Mouse (Mus musculus): ENCODE data around the gene Elfn1.

Elfn1 gene

GRCm38 (mm10) chr5:139907714-139908242, at the start of gene Elfn1:
Gene Elfn1, plus strand, starts transcription at chr5:139907943.
- in situ Hi-C loops (cut with MboI; ENCODE audit: low pct_unique_long_range_greater_than_20kb in 1 of 2, low sequenced_read_pairs in 2 of 2, unreplicated experiment in 1 of 2): loop anchor here in 1 of 2 experiments (5.0 kb wide), 1 partner anchor 360 kb away; no protein-coding TSS in a partner anchor

GRCm38 (mm10) chr5:139860328-139861104, 47.2 kb upstream of the Elfn1 start:
- in situ Hi-C loops (cut with MboI; ENCODE audit: low pct_unique_long_range_greater_than_20kb in 1 of 2, low sequenced_read_pairs in 2 of 2, unreplicated experiment in 1 of 2): no loop called here

- in situ Hi-C loops (cut with MboI; ENCODE audit: low pct_unique_long_range_greater_than_20kb in 1 of 2, low sequenced_read_pairs in 2 of 2, unreplicated experiment in 1 of 2): no loop called here
Measured at GRCm38 (mm10) chr5:139862759-139863158, 45.0 kb upstream of the Elfn1 start.

GRCm38 (mm10) chr5:139870886-139871285, 36.9 kb upstream of the Elfn1 start:
- in situ Hi-C loops (cut with MboI; ENCODE audit: low pct_unique_long_range_greater_than_20kb in 1 of 2, low sequenced_read_pairs in 2 of 2, unreplicated experiment in 1 of 2): no loop called here

DNA sequence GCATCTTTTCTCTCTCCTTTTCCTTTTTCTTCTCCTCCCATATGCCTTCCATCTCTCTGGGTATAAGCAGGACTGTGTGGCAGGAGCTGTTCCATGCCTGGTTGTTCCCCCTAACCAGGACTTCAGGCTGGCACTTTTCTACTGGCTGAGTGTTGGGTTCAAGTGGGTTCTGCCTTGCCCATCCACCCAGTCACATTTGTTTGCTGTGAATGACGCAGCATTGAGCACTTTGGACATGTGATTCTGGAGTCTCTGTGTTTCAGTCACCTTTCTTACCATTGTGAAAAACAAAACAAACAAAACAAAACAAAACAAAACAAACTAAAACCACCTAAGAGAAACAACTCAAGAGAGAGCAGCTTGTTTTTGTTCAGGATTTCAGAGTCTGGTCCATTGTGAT, 36.2 kb upstream of the Elfn1 start:
- in situ Hi-C loops (cut with MboI; ENCODE audit: low pct_unique_long_range_greater_than_20kb in 1 of 2, low sequenced_read_pairs in 2 of 2, unreplicated experiment in 1 of 2): no loop called here

GRCm38 (mm10) chr5:139877563-139877962, 30.2 kb upstream of the Elfn1 start:
- in situ Hi-C loops (cut with MboI; ENCODE audit: low pct_unique_long_range_greater_than_20kb in 1 of 2, low sequenced_read_pairs in 2 of 2, unreplicated experiment in 1 of 2): no loop called here

- in situ Hi-C loops (cut with MboI; ENCODE audit: low pct_unique_long_range_greater_than_20kb in 1 of 2, low sequenced_read_pairs in 2 of 2, unreplicated experiment in 1 of 2): no loop called here
Measured at GRCm38 (mm10) chr5:139879694-139880093, 28.0 kb upstream of the Elfn1 start.

DNA sequence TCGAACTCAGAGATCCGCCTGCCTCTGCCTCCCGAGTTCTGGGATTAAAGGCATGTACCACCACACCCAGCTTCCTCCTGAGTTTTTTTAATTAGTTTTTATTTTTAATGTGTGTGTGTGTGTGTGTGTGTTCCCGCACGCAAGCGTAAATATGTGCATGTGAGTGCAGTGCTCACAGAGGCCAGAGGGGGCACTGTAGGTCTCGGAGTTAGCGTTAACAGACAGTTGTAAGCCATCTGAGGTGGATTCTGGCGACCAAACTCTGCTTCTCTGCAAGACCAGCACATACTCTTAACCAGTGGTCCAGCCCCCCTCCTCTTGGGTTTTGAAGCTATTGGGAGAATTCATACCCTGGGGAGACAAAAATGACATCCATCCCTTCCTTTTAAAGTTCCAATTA, 26.6 kb upstream of the Elfn1 start:
- in situ Hi-C loops (cut with MboI; ENCODE audit: low pct_unique_long_range_greater_than_20kb in 1 of 2, low sequenced_read_pairs in 2 of 2, unreplicated experiment in 1 of 2): no loop called here

- in situ Hi-C loops (cut with MboI; ENCODE audit: low pct_unique_long_range_greater_than_20kb in 1 of 2, low sequenced_read_pairs in 2 of 2, unreplicated experiment in 1 of 2): no loop called here
Measured at GRCm38 (mm10) chr5:139888624-139889023, 19.1 kb upstream of the Elfn1 start.

DNA sequence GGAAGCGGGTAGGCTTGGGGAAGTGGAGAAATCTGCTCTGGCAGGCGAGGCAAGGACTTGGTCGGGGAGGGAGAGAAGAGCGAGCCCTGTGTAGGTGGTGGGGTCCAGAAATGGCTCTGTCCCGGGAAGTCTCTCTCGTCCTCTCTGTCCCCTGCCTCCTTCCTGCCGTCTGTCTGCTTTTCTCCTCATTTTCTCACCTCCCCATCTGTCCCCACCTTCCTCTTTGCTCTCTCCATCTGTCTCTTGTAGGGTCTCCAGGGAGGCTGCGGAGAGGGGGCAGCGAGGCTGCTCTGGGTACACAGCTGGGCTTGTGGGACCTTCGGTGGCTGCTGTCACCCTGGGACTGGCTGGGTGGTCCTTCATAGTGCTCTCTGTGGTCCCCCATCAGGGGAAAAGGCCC, 18.4 kb upstream of the Elfn1 start:
- in situ Hi-C loops (cut with MboI; ENCODE audit: low pct_unique_long_range_greater_than_20kb in 1 of 2, low sequenced_read_pairs in 2 of 2, unreplicated experiment in 1 of 2): no loop called here

GRCm38 (mm10) chr5:139892326-139892994, 15.3 kb upstream of the Elfn1 start:
- in situ Hi-C loops (cut with MboI; ENCODE audit: low pct_unique_long_range_greater_than_20kb in 1 of 2, low sequenced_read_pairs in 2 of 2, unreplicated experiment in 1 of 2): no loop called here

- in situ Hi-C loops (cut with MboI; ENCODE audit: low pct_unique_long_range_greater_than_20kb in 1 of 2, low sequenced_read_pairs in 2 of 2, unreplicated experiment in 1 of 2): no loop called here
Measured at GRCm38 (mm10) chr5:139892995-139893345, 14.8 kb upstream of the Elfn1 start.

GRCm38 (mm10) chr5:139894025-139894508, 13.7 kb upstream of the Elfn1 start:
- in situ Hi-C loops (cut with MboI; ENCODE audit: low pct_unique_long_range_greater_than_20kb in 1 of 2, low sequenced_read_pairs in 2 of 2, unreplicated experiment in 1 of 2): no loop called here

- in situ Hi-C loops (cut with MboI; ENCODE audit: low pct_unique_long_range_greater_than_20kb in 1 of 2, low sequenced_read_pairs in 2 of 2, unreplicated experiment in 1 of 2): no loop called here
Measured at GRCm38 (mm10) chr5:139899044-139899443, 8.7 kb upstream of the Elfn1 start.

GRCm38 (mm10) chr5:139905121-139905520, 2.6 kb upstream of the Elfn1 start:
- in situ Hi-C loops (cut with MboI; ENCODE audit: low pct_unique_long_range_greater_than_20kb in 1 of 2, low sequenced_read_pairs in 2 of 2, unreplicated experiment in 1 of 2): loop anchor here in 1 of 2 experiments (5.0 kb wide), 1 partner anchor 358 kb away; no protein-coding TSS in a partner anchor

DNA sequence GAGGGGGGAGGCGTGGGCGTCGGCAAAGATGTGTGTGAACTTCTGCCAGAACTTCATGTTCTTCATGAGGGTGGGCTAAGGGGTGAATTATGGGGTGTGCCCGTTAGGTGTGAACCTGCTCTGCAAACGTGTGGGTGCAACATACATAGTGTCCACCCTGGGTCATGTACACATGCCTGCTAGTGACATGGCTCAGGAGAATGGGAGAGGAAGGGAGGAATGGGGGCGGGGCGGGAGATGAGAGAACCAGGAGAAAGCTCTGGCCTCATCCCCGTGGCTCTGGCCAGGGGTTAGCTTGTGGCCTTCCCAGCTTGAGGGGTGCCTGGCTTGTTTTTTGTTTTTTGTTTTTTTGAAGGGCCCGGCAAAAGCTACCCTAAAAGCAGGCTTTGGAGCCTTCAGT, 1.2 kb upstream of the Elfn1 start:
- in situ Hi-C loops (cut with MboI; ENCODE audit: low pct_unique_long_range_greater_than_20kb in 1 of 2, low sequenced_read_pairs in 2 of 2, unreplicated experiment in 1 of 2): loop anchor here in 1 of 2 experiments (5.0 kb wide), 1 partner anchor 359 kb away; no protein-coding TSS in a partner anchor

DNA sequence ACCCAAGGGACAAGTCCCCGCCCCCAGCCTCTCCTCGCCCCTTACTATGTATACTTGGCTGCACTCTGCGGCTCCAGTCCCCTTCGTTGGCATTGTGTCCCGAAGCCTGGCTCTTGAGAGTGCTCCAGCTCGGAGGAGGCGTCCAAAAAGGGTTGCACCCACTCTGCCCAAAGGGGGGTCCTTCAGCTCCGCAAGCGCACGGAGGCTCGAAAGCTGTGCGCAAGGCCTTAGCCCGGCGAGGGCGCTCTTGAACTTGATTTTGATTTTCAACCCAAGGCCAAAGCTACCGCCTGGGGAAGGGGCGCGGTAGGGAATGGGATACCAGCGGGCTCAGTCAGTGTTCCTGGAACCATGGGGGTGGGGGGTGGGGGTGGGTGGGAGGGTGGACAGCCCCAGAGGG, 502 bp upstream of the Elfn1 start:
- in situ Hi-C loops (cut with MboI; ENCODE audit: low pct_unique_long_range_greater_than_20kb in 1 of 2, low sequenced_read_pairs in 2 of 2, unreplicated experiment in 1 of 2): loop anchor here in 1 of 2 experiments (5.0 kb wide), 1 partner anchor 360 kb away; no protein-coding TSS in a partner anchor

DNA sequence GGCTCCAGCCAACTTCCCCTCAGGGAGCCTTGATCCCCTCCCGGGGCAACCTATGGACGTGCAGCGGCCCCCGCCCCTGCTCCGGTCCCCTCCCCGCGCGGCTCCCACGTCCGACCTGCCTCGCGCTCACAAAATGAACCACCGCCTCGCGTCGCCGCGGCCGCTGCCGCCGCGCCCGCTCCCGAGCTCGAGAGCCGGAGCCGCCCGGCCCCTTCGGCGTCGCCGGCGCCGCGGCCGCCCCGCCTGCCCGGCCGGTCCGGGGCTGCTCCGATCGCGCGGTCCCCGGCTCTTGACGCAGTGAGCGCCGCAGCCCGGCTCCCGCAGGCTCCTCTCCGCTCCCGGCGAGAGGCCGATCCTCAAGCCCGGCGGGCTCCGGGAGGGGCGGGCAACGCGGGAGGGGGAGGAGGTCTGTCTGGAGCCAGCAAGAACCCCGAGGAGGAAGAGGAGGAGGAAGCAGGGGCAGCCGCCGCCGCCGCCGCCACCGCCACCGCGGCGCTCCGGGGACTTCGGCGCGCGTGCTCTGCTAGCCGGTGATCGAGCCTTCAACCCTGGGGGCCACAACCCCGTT, 584 bp downstream of the Elfn1 start:
- in situ Hi-C loops (cut with MboI; ENCODE audit: low pct_unique_long_range_greater_than_20kb in 1 of 2, low sequenced_read_pairs in 2 of 2, unreplicated experiment in 1 of 2): loop anchor here in 1 of 2 experiments (5.0 kb wide), 1 partner anchor 361 kb away; no protein-coding TSS in a partner anchor
